Mouse (Mus musculus) pancreas, adult 10 weeks (tissue): ENCODE data around the gene Ifitm3. TPM values are rescaled to one million over a fixed set of nuclear protein-coding genes. Genes with fewer than 3 reads are reported as not detected.

Experiments used
- polyA plus RNA-seq: library from polyadenylated mRNA; stranded (reverse); fragments of 350-450 nt; fragmentation: Illumina TruSeq; extraction: RNeasy Lipid Tissue Mini Kit (QIAGEN cat#74804); gene quantifications from one replicate; pipeline ENCODE4 v1.2.3, GENCODE M21; 2015; ENCODE audit warnings: low read depth, low replicate concordance; ENCODE audit not compliant: insufficient read depth

The Ifitm3 gene
- polyA plus RNA-seq: 188 TPM

DNA sequence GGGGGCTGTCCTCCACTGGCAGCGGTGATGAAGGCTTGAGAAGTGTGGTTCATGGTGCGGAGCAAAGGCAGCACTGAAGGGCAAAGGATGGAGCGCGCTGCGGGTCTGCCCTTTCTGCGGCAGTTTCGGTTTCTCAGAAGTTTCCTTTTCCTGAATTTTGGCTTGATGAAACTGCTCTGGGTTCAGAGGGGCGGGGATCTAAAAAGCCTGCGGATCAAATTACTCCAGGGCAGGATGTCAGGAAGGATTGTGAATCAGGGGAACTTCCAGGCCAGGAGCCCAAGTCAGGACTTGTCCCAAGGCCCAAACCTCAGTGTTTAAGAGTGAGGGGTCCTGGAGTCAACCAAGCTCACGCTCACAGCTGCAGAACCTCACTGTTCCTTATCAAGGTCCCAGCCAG, at the start of gene Ifitm3:
TSS of gene Ifitm3 (minus strand) at position 178 of the 400 bp plus-strand sequence.

DNA sequence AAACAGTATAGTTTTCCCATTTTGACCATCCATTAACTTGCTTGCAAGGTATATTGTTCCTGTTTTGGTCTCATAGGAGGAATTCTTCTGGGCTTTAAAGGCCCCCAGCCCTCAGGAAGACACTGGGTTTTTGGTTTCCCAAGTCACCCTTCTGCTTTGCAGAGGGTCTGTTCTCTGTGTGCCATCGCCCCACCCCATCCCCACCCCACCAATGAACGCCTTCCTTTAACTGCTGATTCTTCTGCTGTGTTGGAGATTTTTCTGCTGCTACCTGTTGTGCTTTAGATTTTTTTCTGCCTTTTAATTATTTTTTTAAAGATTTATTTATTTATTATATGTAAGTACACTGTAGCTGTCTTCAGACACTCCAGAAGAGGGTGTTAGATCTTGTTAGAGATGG, 18.3 kb upstream of the Ifitm3 start, which contains the start of gene Gm17387:
TSS of gene Gm17387 (plus strand) at position 301 of the 400 bp plus-strand sequence.

DNA sequence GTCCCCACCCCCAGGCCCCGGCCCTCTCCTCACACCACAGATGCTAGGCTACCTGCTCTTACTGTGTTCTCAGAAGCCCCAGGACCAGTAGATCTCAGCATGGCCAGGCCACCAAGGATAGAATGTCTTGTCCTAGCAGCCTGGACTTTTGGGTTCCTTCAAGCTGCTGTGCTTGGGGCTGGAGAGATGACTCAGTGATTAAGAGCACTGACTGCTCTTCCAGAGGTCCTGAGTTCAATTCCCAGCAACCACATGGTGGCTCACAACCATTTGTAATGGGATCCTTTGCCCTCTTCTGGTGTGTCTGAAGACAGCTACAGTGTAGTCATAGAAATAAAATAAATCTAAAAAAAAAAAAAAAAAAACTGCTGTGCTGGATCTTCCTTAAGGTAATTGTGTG, 7.3 kb upstream of the Ifitm3 start, which contains the start of gene Ifitm6:
TSS of gene Ifitm6 (minus strand) at position 101 of the 400 bp plus-strand sequence.

DNA sequence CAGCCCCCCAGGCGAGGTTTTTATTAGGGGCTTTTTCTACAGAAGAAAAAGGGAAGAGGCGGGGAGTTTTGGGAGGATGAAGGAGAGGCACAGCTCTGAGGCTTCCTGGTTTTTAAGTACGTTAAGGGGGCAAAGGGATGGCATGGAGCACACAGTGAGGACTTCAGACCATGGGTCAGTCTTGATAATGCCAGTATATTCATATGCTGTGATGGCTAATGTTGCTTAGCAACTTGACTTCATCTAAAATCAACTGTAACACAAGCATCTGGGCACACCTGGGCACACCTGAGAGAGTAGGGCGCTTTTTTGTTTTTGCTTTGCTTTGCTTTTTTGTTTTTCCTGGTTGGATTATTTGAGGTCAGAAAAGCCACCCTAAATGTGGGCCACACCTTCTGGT, 43.6 kb downstream of the Ifitm3 start, which contains the start of gene Ifitm1:
TSS of gene Ifitm1 (plus strand) at position 301 of the 400 bp plus-strand sequence.

Other genes starting within 250 kb of the Ifitm3 start
- gene Cyp2e1, start 247.0 kb downstream of the Ifitm3 start, polyA plus RNA-seq: 33.7 TPM
- gene Syce1, start 222.9 kb downstream of the Ifitm3 start, polyA plus RNA-seq: not detected
- 0.20 TPM for gene Zfp941, start 188.6 kb downstream of the Ifitm3 start, polyA plus RNA-seq
- gene Urah, start 175.8 kb downstream of the Ifitm3 start, polyA plus RNA-seq: 11.2 TPM
- gene Scgb1c1, start 165.2 kb downstream of the Ifitm3 start, polyA plus RNA-seq: not detected
- gene Odf3, start 163.0 kb downstream of the Ifitm3 start, polyA plus RNA-seq: not detected
- gene Gm45785, start 154.4 kb downstream of the Ifitm3 start, polyA plus RNA-seq: not detected
- 22.5 TPM for gene Ric8a, start 153.8 kb downstream of the Ifitm3 start, polyA plus RNA-seq
- gene Bet1l, start 153.2 kb downstream of the Ifitm3 start, polyA plus RNA-seq: 14.4 TPM
- 19.9 TPM for gene Psmd13, start 128.8 kb downstream of the Ifitm3 start, polyA plus RNA-seq
- gene Sirt3, start 128.5 kb downstream of the Ifitm3 start, polyA plus RNA-seq: 6.5 TPM
- 7.3 TPM for gene Cox8b, start 110.3 kb downstream of the Ifitm3 start, polyA plus RNA-seq
- gene Nlrp6, start 89.9 kb downstream of the Ifitm3 start, polyA plus RNA-seq: not detected
- 7.4 TPM for gene Pgghg, start 69.4 kb downstream of the Ifitm3 start, polyA plus RNA-seq
- gene Ifitm5, start 60.5 kb downstream of the Ifitm3 start, polyA plus RNA-seq: not detected
- not detected for gene Gm45717, start 54.8 kb downstream of the Ifitm3 start, polyA plus RNA-seq
- gene Ifitm2, start 54.8 kb downstream of the Ifitm3 start, polyA plus RNA-seq: 171 TPM
- gene Ifitm1, start 43.5 kb downstream of the Ifitm3 start, polyA plus RNA-seq: 20.5 TPM
- not detected for gene Ifitm6, start 7.2 kb upstream of the Ifitm3 start, polyA plus RNA-seq
- not detected for gene Gm17387, start 18.4 kb upstream of the Ifitm3 start, polyA plus RNA-seq
- gene B4galnt4, start 50.3 kb upstream of the Ifitm3 start, polyA plus RNA-seq: 0.26 TPM
- 12.4 TPM for gene Pkp3, start 67.4 kb upstream of the Ifitm3 start, polyA plus RNA-seq
- gene Sigirr, start 89.8 kb upstream of the Ifitm3 start, polyA plus RNA-seq: 8.7 TPM
- 0.35 TPM for gene Ano9, start 107.0 kb upstream of the Ifitm3 start, polyA plus RNA-seq
- gene Ptdss2, start 111.6 kb upstream of the Ifitm3 start, polyA plus RNA-seq: 4.1 TPM
- 56.7 TPM for gene Rnh1, start 162.1 kb upstream of the Ifitm3 start, polyA plus RNA-seq
- 22.7 TPM for gene Hras, start 183.2 kb upstream of the Ifitm3 start, polyA plus RNA-seq
- 1.4 TPM for gene Lrrc56, start 183.4 kb upstream of the Ifitm3 start, polyA plus RNA-seq
- gene Lmntd2, start 203.3 kb upstream of the Ifitm3 start, polyA plus RNA-seq: 5.9 TPM
- gene Rassf7, start 205.1 kb upstream of the Ifitm3 start, polyA plus RNA-seq: 12.7 TPM
- gene Phrf1, start 218.0 kb upstream of the Ifitm3 start, polyA plus RNA-seq: 31.0 TPM